Mouse (Mus musculus): ENCODE measurements around the gene Cdr2l.

Cdr2l gene

DNA sequence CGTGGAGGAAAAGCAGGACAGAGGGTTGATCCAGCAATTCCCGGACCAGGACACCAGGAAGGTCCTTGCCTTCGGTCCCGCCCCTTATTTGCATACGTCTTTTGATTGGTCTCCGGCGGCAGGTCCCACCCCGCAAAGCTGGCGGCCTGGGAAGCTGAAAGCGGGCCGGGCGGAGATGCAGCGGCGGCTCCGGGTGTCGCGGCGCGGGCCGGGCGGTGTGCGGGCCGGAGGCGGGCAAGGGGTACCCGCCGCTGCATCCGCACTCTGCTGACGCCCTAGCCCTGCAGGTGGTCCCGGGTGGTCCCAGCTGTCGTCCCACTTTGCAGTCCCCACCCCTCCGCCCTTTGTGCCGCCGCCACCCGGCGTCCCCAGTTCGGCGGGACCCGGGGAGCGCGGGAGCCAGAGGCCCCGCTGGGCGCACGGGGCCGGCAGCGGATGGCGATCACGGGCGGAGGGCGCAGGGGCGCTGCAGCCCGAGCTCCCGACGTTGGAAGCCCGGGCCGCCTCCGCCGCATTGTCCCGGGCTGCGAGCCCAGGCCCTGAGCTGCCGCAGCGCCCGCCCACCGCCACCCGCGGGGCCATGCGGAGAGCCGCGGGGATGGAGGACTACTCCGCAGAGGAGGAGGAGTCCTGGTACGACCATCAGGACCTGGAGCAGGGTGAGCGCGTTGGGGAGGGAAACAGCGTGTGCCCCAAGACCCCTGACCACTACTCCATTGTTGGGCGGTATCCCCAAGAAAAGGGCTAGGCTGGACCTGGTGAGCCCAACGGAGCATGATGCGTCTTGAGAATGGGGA is at the start of gene Cdr2l:
Gene Cdr2l (plus strand): TSS at position 174 of the 797 bp plus-strand sequence.
- no peaks in the 10 kb centered on the region for H3K27me3 ChIP-seq (ENCODE audit: control insufficient read depth, insufficient read depth, low read length, poor library complexity, severe bottlenecking)
- H3K36me3 ChIP-seq (ENCODE audit: control insufficient read depth, insufficient read depth, low read length, poor library complexity, severe bottlenecking), result no peaks in the 10 kb centered on the region
- DNase-seq (ENCODE audit: low read depth, low spot score), result no peak

DNA sequence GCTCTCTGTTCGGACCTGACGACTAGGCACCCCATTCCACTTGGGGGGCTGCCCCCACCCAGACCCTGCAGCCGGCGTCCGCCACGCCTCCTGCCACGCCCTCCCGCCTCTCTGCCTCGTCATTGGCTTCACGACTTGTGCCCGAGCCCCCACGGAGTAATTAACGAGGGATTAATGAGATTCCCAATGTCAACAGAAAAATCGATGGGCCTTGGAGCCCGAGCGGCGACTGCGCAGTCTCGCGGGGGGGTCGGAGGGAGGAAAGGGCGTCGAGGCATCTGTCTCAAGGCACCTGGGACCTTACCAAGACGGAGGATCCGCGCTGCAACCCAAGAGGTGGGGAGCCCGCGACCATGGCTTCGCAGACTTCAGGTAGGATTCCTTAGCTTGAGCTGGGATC is 47.2 kb upstream of the Cdr2l start, which contains the start of gene Otop3:
Gene Otop3 (plus strand): TSS at position 201 of the 400 bp plus-strand sequence.
- Histone ChIP-seq H3K27me3 (ENCODE audit: control insufficient read depth, insufficient read depth, low read length, poor library complexity, severe bottlenecking) (no peaks in the 10 kb centered on the region), H3K36me3 (ENCODE audit: control insufficient read depth, insufficient read depth, low read length, poor library complexity, severe bottlenecking) (no peaks in the 10 kb centered on the region)
- DNase-seq (ENCODE audit: low read depth, low spot score), result no peak

DNA sequence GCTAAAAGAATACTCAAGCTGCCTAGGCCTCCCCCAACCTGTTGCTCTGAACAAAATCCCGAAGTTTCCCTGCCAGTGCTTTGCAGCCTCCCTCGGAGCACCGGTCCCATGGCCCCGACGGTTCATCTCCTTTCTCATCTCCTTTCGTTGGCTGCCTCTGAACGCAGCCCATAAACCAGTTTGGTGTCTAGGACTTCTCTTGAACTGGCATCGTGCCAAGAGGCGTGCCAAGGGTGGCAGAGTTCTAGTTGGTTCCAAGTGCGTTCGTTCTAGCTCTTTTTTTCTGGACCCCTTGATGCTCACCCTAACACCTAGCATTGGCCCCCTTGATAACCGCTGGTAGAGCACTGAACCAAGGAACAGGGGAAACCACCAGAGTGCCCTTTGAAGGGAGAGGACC is 46.5 kb upstream of the Cdr2l start:
- DNase-seq (ENCODE audit: low read depth, low spot score), result no peak
- no peaks in the 10 kb centered on the region for H3K27me3 ChIP-seq (ENCODE audit: control insufficient read depth, insufficient read depth, low read length, poor library complexity, severe bottlenecking)
- H3K36me3 ChIP-seq (ENCODE audit: control insufficient read depth, insufficient read depth, low read length, poor library complexity, severe bottlenecking), result no peaks in the 10 kb centered on the region

DNA sequence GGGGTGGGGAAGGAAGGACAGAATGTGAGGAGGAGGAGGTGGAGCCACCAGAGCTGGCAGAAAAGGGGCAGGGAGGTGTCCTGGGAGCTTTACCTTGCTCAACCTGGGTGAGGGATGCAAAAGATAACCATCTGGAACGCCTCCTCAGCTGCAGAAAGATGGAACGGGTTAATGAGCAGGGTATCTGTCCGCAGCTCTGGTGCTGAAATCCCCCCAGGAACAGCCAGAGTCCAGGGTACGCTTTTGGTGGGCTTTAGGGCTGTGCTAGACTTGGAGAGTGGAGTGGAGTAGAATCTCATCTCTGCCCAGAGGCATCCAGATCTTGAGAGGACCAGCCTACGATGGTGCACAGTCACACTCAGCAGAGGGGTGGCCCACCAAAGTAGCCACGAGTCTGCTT is 45.6 kb upstream of the Cdr2l start:
- DNase-seq (ENCODE audit: low read depth, low spot score), result no peak
- H3K27me3 ChIP-seq (ENCODE audit: control insufficient read depth, insufficient read depth, low read length, poor library complexity, severe bottlenecking), result no peaks in the 10 kb centered on the region
- no peaks in the 10 kb centered on the region for H3K36me3 ChIP-seq (ENCODE audit: control insufficient read depth, insufficient read depth, low read length, poor library complexity, severe bottlenecking)

DNA sequence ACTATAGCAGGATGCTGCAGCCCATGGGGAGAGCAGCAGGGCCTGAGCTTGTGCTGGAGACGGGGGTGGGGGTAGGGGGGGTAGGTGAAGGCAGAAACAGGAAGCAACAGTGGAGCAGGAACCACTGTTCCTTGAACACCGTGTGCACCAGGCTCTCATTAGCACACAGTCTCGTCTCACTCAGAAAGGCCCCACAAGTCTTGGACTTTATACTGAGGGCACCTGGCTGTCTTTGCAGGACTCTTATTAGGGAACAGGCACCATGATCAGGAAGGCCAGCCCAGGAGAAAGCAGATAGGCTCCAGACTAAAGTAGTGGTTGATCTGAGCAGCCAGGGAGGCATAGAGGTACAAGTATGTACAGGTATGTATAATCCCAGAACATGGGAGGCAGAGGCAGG is 44.4 kb upstream of the Cdr2l start:
- no peaks in the 10 kb centered on the region for H3K27me3 ChIP-seq (ENCODE audit: control insufficient read depth, insufficient read depth, low read length, poor library complexity, severe bottlenecking)
- H3K36me3 ChIP-seq (ENCODE audit: control insufficient read depth, insufficient read depth, low read length, poor library complexity, severe bottlenecking), result no peaks in the 10 kb centered on the region
- no peak for DNase-seq (ENCODE audit: low read depth, low spot score)

DNA sequence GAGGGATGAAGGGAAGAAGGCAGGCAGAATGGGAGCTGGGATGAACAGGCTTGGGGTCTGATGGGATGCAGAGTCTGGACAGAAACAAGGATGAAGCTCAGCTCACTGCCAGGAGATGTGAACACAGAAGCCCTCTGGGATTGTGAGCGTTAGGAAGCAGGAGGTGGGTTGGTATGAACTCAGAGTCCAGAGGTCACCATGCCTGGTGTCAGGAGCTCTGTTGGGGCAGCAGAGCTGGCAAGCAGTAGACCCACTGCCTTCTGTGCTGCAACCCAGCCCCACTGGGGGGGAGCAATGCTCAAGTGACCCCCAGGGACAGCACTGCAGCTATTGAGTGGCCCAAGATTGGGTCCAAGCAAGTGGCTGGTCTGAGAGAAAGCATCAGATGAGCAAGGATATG is 43.9 kb upstream of the Cdr2l start:
- no peak for DNase-seq (ENCODE audit: low read depth, low spot score)
- H3K36me3 ChIP-seq (ENCODE audit: control insufficient read depth, insufficient read depth, low read length, poor library complexity, severe bottlenecking), result no peaks in the 10 kb centered on the region
- H3K27me3 ChIP-seq (ENCODE audit: control insufficient read depth, insufficient read depth, low read length, poor library complexity, severe bottlenecking), result no peaks in the 10 kb centered on the region

DNA sequence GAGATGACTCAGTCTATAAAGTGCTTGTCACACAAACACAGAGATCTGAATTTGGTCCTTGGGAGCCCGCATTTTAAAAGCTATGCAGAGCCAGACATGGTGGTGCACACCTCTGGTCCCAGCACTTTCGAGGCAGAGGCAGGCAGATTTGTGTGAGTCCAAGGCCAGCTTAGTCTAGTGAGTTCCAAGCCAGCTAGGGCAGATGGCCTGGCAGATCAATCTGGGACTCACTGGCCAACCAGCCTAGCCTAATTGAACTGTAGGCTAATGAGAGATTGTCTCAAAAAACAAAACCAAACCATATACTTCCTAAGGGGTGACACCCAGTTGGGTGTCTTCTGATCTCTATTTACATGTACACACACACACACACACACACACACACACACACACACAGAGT is 40.5 kb upstream of the Cdr2l start:
- H3K36me3 ChIP-seq (ENCODE audit: control insufficient read depth, insufficient read depth, low read length, poor library complexity, severe bottlenecking), result no peaks in the 10 kb centered on the region
- no peaks in the 10 kb centered on the region for H3K27me3 ChIP-seq (ENCODE audit: control insufficient read depth, insufficient read depth, low read length, poor library complexity, severe bottlenecking)
- no peak for DNase-seq (ENCODE audit: low read depth, low spot score)

DNA sequence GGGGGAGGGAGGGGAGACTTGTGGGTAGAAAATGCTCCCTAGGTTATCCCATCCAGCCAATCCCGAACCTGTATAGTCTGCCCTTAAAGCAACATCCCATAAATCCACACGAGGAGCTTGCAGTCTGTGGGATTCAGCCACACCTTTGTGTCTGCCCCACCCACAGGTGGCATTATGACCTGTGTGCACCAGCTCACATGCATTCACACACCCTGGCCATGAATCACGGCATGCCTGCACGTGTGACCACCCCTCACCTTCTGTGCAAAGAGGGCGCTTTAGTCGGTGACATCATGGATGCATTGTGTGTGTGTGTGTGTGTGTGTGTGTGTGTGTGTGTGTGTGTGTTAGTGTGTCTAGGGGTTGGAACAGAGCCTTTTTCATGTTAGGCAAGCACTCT is 39.9 kb upstream of the Cdr2l start:
- Histone ChIP-seq H3K27me3 (ENCODE audit: control insufficient read depth, insufficient read depth, low read length, poor library complexity, severe bottlenecking) (no peaks in the 10 kb centered on the region), H3K36me3 (ENCODE audit: control insufficient read depth, insufficient read depth, low read length, poor library complexity, severe bottlenecking) (no peaks in the 10 kb centered on the region)
- DNase-seq (ENCODE audit: low read depth, low spot score), result no peak

DNA sequence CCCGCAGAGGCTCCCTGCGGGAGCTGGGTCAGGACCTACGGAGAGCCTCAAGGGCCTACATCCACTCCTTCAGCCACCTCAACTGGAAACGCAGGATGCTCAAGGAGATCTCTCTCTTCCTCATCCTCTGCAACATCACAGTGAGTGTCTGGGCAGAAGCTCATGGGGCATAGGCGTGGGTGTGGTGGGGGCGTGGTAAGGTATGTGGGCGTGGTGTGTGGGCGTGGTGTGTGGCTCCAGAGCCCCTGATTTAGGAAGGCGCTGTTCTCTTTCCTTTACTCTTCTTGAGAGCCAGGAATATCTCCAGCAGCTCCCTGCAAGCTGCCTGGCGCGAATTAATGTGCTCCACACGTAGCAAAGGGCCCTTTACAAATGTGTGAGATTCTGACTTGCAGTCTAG is 36.7 kb upstream of the Cdr2l start:
- H3K36me3 ChIP-seq (ENCODE audit: control insufficient read depth, insufficient read depth, low read length, poor library complexity, severe bottlenecking), result no peaks in the 10 kb centered on the region
- no peaks in the 10 kb centered on the region for H3K27me3 ChIP-seq (ENCODE audit: control insufficient read depth, insufficient read depth, low read length, poor library complexity, severe bottlenecking)
- DNase-seq (ENCODE audit: low read depth, low spot score), result no peak

DNA sequence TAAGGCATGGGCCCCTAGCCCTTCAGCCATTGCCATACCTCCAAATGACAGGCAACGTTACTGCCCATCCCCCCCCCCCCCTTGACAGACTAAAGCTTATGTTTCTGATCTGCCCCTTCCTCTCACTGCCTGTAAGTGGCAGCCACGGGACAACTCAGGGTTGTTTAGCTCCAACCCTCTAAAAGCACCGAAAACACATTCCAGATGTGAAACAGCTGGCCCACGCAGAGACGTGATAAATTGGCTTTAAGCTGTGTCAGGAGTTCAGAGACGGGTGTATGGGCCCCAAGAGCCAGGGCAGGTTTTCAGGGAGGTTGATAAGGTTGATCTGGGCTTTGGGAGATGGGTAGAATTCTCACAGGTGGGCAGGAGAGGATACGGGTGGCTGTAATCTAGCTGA is 36.2 kb upstream of the Cdr2l start:
- no peak for DNase-seq (ENCODE audit: low read depth, low spot score)
- Histone ChIP-seq H3K36me3 (ENCODE audit: control insufficient read depth, insufficient read depth, low read length, poor library complexity, severe bottlenecking) (no peaks in the 10 kb centered on the region), H3K27me3 (ENCODE audit: control insufficient read depth, insufficient read depth, low read length, poor library complexity, severe bottlenecking) (no peaks in the 10 kb centered on the region)

DNA sequence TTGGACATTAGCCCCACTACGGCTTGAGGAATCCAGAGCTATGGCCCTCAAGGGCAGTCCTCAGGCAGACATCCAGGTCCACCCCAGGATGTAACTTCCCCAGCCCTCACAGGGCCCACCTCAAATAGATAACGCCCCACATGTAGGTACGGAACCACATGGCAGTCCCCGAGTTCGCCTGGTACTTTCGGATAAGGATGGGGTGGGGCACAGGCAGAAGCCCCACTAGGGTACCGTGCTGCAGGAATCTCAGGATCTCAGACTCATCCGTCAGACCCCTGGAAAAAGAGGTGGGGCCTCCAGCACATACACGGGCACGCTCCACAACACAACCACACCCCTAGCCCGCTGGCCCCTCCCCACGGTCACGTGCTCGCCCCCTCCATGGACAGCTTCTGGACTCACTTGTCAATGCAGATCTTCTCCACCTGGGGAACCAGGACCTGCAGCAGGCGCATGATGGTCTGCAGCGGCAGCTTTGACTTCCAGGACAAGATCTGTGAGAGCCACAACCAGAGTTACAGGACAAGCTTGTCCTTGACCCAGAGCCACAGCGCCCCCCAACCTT is 33.0 kb upstream of the Cdr2l start:
- no peak for DNase-seq (ENCODE audit: low read depth, low spot score)
- no peaks in the 10 kb centered on the region for H3K36me3 ChIP-seq (ENCODE audit: control insufficient read depth, insufficient read depth, low read length, poor library complexity, severe bottlenecking)
- no peaks in the 10 kb centered on the region for H3K27me3 ChIP-seq (ENCODE audit: control insufficient read depth, insufficient read depth, low read length, poor library complexity, severe bottlenecking)

DNA sequence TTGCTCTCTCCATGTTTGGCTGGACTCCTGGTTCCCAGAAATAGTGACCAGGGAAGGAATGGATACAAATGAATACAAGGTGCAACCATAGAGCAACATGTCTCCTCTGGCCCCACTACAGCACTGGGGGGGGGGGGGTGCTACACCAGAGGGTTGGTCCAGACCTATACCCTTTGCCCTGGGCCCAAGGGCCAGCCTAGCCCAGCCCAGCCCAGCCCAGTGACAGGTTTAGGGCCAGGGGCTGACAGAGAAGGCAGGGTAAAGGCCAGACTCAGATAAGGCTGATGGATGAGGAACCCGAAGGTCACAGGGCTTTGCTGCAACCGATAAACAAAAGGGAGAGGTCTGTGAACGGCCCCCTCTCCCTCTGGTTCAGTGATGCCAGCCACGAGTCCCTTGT is 31.7 kb upstream of the Cdr2l start:
- Histone ChIP-seq H3K27me3 (ENCODE audit: control insufficient read depth, insufficient read depth, low read length, poor library complexity, severe bottlenecking) (no peaks in the 10 kb centered on the region), H3K36me3 (ENCODE audit: control insufficient read depth, insufficient read depth, low read length, poor library complexity, severe bottlenecking) (no peaks in the 10 kb centered on the region)
- no peak for DNase-seq (ENCODE audit: low read depth, low spot score)

DNA sequence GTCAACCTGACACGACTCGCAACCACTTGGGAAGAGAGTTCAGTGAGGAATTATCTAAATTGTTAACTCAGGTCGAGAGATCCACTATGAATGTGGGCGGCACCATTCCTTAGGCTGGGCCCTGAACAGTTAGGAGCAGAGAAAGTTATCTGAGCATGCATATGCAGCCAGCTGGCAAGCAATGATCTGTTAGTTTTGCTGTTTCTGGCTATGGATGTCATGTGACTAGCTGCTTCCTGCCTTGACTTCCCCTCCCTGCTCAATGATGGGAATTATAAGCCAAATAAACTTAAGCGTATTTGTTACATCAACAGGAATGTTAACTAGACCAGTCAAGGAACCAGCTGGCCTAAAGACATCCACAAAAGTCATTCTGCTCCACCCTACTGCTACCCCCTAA is 28.3 kb upstream of the Cdr2l start:
- Histone ChIP-seq H3K36me3 (ENCODE audit: control insufficient read depth, insufficient read depth, low read length, poor library complexity, severe bottlenecking) (no peaks in the 10 kb centered on the region), H3K27me3 (ENCODE audit: control insufficient read depth, insufficient read depth, low read length, poor library complexity, severe bottlenecking) (no peaks in the 10 kb centered on the region)
- no peak for DNase-seq (ENCODE audit: low read depth, low spot score)

DNA sequence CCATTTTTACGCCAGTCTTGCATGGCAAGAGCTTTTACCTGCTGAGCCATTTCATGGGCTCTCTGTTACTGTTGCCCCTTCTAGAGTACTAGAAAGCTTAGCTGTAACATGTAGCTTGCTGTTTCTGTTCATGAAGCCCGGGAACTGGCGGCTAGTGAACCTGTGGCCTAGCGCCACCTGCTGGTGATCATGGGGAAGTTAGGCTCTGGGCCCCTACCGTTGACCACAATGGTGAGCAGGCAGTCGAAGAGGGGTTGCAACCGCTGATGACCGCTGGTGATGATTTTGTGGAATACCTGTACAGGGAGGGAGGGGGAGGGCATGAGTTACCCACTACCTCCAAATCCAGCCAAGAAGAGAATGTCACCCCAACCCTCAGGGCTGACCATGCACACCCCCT is 27.5 kb upstream of the Cdr2l start:
- H3K36me3 ChIP-seq (ENCODE audit: control insufficient read depth, insufficient read depth, low read length, poor library complexity, severe bottlenecking), result no peaks in the 10 kb centered on the region
- no peaks in the 10 kb centered on the region for H3K27me3 ChIP-seq (ENCODE audit: control insufficient read depth, insufficient read depth, low read length, poor library complexity, severe bottlenecking)
- DNase-seq (ENCODE audit: low read depth, low spot score), result peak; percentile 81

DNA sequence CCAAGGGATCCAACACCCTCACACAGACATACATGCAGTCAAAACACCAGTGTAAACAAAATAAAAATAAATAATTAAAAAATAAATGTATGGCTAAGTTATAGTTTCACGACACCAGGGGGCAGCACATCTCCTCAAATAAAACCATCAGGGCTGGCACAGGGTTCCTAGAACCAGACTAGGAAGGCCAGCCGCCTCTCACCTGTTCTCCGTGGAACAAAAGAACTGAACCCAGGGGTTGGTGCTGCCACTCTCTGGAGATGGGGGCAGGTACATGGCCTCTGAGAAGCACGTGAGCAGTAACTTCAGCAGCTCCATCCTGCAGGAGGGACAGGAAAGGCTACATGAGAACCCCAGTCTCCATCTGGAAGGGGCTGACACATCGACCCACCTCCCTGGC is 23.2 kb upstream of the Cdr2l start:
- no peaks in the 10 kb centered on the region for H3K27me3 ChIP-seq (ENCODE audit: control insufficient read depth, insufficient read depth, low read length, poor library complexity, severe bottlenecking)
- peak; percentile 82 for DNase-seq (ENCODE audit: low read depth, low spot score)

DNA sequence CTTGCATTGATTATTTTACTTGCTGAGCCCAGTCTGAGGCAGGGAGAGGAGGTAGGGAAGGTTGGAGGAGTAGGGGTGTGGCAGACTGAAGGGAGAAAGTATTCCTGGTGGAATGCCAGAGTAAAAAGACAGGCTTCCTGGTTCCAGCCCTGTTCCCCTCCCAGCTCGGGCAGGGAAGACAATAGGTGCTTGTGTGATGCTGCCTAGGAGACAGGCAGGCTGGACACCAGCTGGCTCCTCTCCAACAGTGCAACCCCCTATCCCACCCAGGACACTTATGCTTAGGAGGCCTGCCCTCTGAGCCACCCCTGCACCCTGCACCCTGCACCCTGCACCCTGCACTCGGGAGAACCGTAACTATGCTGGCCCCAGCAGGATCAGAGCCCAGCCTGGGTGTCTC is 22.4 kb upstream of the Cdr2l start:
- DNase-seq (ENCODE audit: low read depth, low spot score), result no peak
- Histone ChIP-seq H3K27me3 (ENCODE audit: control insufficient read depth, insufficient read depth, low read length, poor library complexity, severe bottlenecking) (no peaks in the 10 kb centered on the region), H3K36me3 (ENCODE audit: control insufficient read depth, insufficient read depth, low read length, poor library complexity, severe bottlenecking) (no peaks in the 10 kb centered on the region)

More for the DNA sequence above, 23.2 kb upstream of the Cdr2l start:
- no peaks in the 10 kb centered on the region for H3K36me3 ChIP-seq (ENCODE audit: control insufficient read depth, insufficient read depth, low read length, poor library complexity, severe bottlenecking)
